In the genomic region with DNA sequence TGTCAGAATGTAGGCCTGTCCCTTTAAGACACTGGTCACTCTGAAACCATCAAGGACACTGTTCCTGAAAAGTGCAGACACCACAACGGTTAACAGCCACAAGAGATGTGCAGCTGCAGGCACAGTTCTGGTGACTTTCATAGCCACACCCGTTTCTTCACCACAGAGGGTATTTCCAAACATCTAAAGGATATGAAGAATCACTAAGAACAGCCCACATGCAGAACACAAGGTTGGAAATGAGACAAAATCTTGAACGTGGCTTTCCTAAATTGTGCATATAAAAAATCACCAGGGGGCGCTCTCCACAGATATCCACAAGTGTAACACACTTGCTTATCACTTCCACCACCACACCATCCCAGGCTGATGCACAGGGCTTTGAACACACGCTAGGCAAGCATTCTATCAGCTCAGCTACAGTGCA, we compare ENCODE assay signal across 8 mouse cellular contexts. TPM values are rescaled to one million over a fixed set of nuclear protein-coding genes. Genes with fewer than 3 reads are reported as not detected.
DNase-seq lines count a peak whose midpoint lies in the region; ATAC-seq and TF ChIP-seq lines count a peak whose summit lies in the region.

No protein-coding gene starts in this region.

- H3K27ac ChIP-seq in gastrocnemius, adult 2 months: no peak overlapping the region

- peak; percentile 71 for TF ChIP-seq CTCF in gastrocnemius, adult 2 months (IDR thresholded peaks at IDR 0.05)

- ATAC-seq in erythroblast, adult 5-6 weeks (replicated peaks; ENCODE audit: low FRiP score, poor library complexity, severe bottlenecking): peak; percentile 84
- ATAC-seq in megakaryocyte progenitor cell, adult 5-6 weeks (replicated peaks; ENCODE audit: poor library complexity): peak; percentile 88

- DNase-seq in gastrocnemius, adult 2 months: no peak
- DNase-seq in gastrocnemius, postnatal 36 days: no peak
- DNase-seq in 3T3-L1 (ENCODE audit: low read depth, low spot score): peak; percentile 68
- DNase-seq in MN1 (ENCODE audit: low spot score): peak; percentile 15
- DNase-seq in right cerebral cortex, postnatal 4 days: no peak
- no peak for DNase-seq in ovary, adult 18-20 months (ENCODE audit: low spot score)

- intact Hi-C loops in gastrocnemius, adult 2 months (cut with DNase I): no loop called here
- intact Hi-C loops in gastrocnemius, postnatal 36 days (cut with DNase I): loop anchor here (5.0 kb wide), 1 partner anchor 115 kb away; no protein-coding TSS in a partner anchor

- H3K4me3 ChIP-seq in gastrocnemius, adult 2 months: no peak overlapping the region

RNA-seq across cellular contexts. Expression of a gene that starts 32.6 kb away (rescaled TPM):
- 10 to 100 TPM; 66.0 to 68.1 TPM for total RNA-seq in gastrocnemius, adult 2 months (2021)
- 10 to 100 TPM; 54.8 to 63.7 TPM for total RNA-seq in gastrocnemius, postnatal 36 days (2021)
- total RNA-seq in erythroblast, adult 5-6 weeks (2015; ENCODE audit: low replicate concordance): 47.8 and 50.8 TPM in 2 replicates
- 26.6 and 36.7 TPM in 2 replicates for total RNA-seq in erythroblast, adult 5-6 weeks (2017; ENCODE audit: low replicate concordance)
- 106 and 124 TPM in 2 replicates for total RNA-seq in megakaryocyte progenitor cell, adult 5-6 weeks (2015)
- total RNA-seq in megakaryocyte progenitor cell, adult 5-6 weeks (2017): 164 and 165 TPM in 2 replicates

RNA-seq across cellular contexts. Expression of a gene that starts 47.3 kb away (rescaled TPM):
- 10 to 100 TPM; 15.2 to 16.0 TPM for total RNA-seq in gastrocnemius, adult 2 months (2021)
- 10 to 100 TPM; 12.6 to 12.7 TPM for total RNA-seq in gastrocnemius, postnatal 36 days (2021)
- total RNA-seq in erythroblast, adult 5-6 weeks (2015; ENCODE audit: low replicate concordance): 29.2 and 38.9 TPM in 2 replicates
- total RNA-seq in erythroblast, adult 5-6 weeks (2017; ENCODE audit: low replicate concordance): 31.5 and 31.8 TPM in 2 replicates
- 117 and 122 TPM in 2 replicates for total RNA-seq in megakaryocyte progenitor cell, adult 5-6 weeks (2015)
- total RNA-seq in megakaryocyte progenitor cell, adult 5-6 weeks (2017): 97.9 and 109 TPM in 2 replicates

RNA-seq across cellular contexts. Expression of a gene that starts 47.4 kb away (rescaled TPM):
- total RNA-seq in gastrocnemius, adult 2 months (2021): 10 to 100 TPM in 1 of 2 experiments, 1 to 10 TPM in 1; 8.1 to 10.3 TPM
- total RNA-seq in gastrocnemius, postnatal 36 days (2021): 10 to 100 TPM in 1 of 2 experiments, 1 to 10 TPM in 1; 9.2 to 10.1 TPM
- not detected in 2 replicates for total RNA-seq in erythroblast, adult 5-6 weeks (2015; ENCODE audit: low replicate concordance)
- 1.6 and 3.2 TPM in 2 replicates for total RNA-seq in erythroblast, adult 5-6 weeks (2017; ENCODE audit: low replicate concordance)
- 4.9 and 8.8 TPM in 2 replicates for total RNA-seq in megakaryocyte progenitor cell, adult 5-6 weeks (2015)
- total RNA-seq in megakaryocyte progenitor cell, adult 5-6 weeks (2017): 6.3 and 13.5 TPM in 2 replicates

Comparison
In these comparisons a context has a peak if more than half of its experiments do, and no peak if none do; other contexts are left out.
1. DNase-seq: peak in 3T3-L1 (single experiment) and MN1 (single experiment); none in gastrocnemius, adult 2 months (single experiment), gastrocnemius, postnatal 36 days (0 of 2), right cerebral cortex, postnatal 4 days (single experiment) and ovary, adult 18-20 months (single experiment).